Mouse (Mus musculus) small intestine, adult 2 months (tissue): ENCODE measurements at regions not wholly inside any gene's neighbourhood (a gene's known extent, or its start where the extent isn't known, plus 50 kb on each side); places are given as distances from the start of the nearest gene placed in this dataset.

Source experiments
- CTCF ChIP-seq: fragments of 200-500 bp; IDR thresholded peaks from 2 replicates; pipeline ENCODE4 v1.5.1; 2012; ENCODE audit warnings: low read depth, mild to moderate bottlenecking, control low read depth, inconsistent platforms, low read length, moderate library complexity, mixed read lengths; ENCODE audit not compliant: insufficient replicate concordance, insufficient read length; ENCODE audit errors: extremely low read depth
- POLR2A ChIP-seq: fragments of 200-500 bp; IDR thresholded peaks from 2 replicates; pipeline ENCODE4 v1.6.1; 2012; ENCODE audit warnings: low read depth, mild to moderate bottlenecking, control low read depth, inconsistent platforms, low read length, moderate library complexity

GRCm38 (mm10) chr14:76766186-76766713, 209.6 kb upstream of the Serp2 start:
- TF ChIP-seq CTCF (no peak), POLR2A (no peak)
